Mouse (Mus musculus) cortical plate, adult 2 months (tissue): ENCODE measurements around the gene Ckap2.

ENCODE experiments used
- CTCF ChIP-seq: fragments of 200-500 bp; IDR thresholded peaks from 2 replicates; pipeline ENCODE4 v1.5.1; 2011; ENCODE audit warnings: mild to moderate bottlenecking, control low read depth, low read length; ENCODE audit not compliant: insufficient read depth; ENCODE audit errors: extremely low read depth
- POLR2A ChIP-seq: fragments of 200-500 bp; IDR thresholded peaks from 2 replicates; pipeline ENCODE4 v1.6.1; 2011; ENCODE audit warnings: mild to moderate bottlenecking, low read length, control low read depth; ENCODE audit not compliant: insufficient read depth; ENCODE audit errors: extremely low read depth

DNA sequence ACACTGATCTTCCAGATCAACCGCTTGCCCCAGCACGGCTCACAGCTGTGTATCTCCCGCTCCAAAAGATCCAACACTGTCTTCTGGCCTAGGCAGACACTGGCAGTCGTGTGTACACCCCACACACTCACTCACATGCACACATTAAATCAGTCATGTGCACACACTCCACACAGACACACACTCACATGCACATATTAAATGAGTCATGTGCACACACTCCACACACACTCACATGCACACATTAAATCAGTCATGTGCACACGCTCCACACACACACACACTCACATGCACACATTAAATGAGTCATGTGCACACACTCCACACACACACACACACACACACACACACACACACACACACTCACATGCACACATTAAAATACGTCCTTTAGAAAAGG is 12.3 kb upstream of the Ckap2 start:
- TF ChIP-seq CTCF (no peak), POLR2A (no peak)
